Mouse (Mus musculus): ENCODE measurements around the gene Slc38a10. TPM values are rescaled to one million over a fixed set of nuclear protein-coding genes. Genes with fewer than 3 reads are reported as not detected.

Slc38a10 gene
- polyA plus RNA-seq, 1 experiment from 2014 or later, result 57.5 TPM

- H3K27me3 ChIP-seq (ENCODE audit: control insufficient read depth, insufficient read depth, low read length), result no peaks in the 10 kb centered on the region
- no peaks in the 10 kb centered on the region for H3K36me3 ChIP-seq (ENCODE audit: control insufficient read depth, insufficient read depth, low read length)
- H3K4me1 ChIP-seq (ENCODE audit: control insufficient read depth, insufficient read depth, low read length), result peaks cover 50% of the 10 kb centered on the region
- H3K9ac ChIP-seq (ENCODE audit: low read depth, low read length), result peak overlapping the region; percentile 88
- no peaks in the 10 kb centered on the region for H3K9me3 ChIP-seq (replicated peaks; ENCODE audit: control insufficient read depth, low read length)
- under 1% methylated on average over 42 of the region's 43 CpGs for WGBS (ENCODE audit: insufficient replicate concordance)
- no peak for ATAC-seq (replicated peaks; ENCODE audit: insufficient number of reproducible peaks, low FRiP score, low TSS enrichment)
- H3K4me2 ChIP-seq, result peak overlapping the region; percentile 96
- peak overlapping the region; percentile 85 for H3K4me3 ChIP-seq (ENCODE audit: low read depth, low read length)
- H3K27ac ChIP-seq (ENCODE audit: low read depth, low read length), result peak overlapping the region; percentile 98
These were observed 36.3 kb upstream of the Slc38a10 start for GRCm38 (mm10) chr11:120187236-120188101.

- Histone ChIP-seq H3K9ac (ENCODE audit: low read depth, low read length) (peak overlapping the region; percentile 88), H3K36me3 (ENCODE audit: control insufficient read depth, insufficient read depth, low read length) (no peaks in the 10 kb centered on the region), H3K4me2 (peak overlapping the region; percentile 96), H3K9me3 (replicated peaks; ENCODE audit: control insufficient read depth, low read length) (no peaks in the 10 kb centered on the region), H3K4me3 (ENCODE audit: low read depth, low read length) (peak overlapping the region; percentile 85), H3K27ac (ENCODE audit: low read depth, low read length) (peak overlapping the region; percentile 98), H3K27me3 (ENCODE audit: control insufficient read depth, insufficient read depth, low read length) (no peaks in the 10 kb centered on the region), H3K4me1 (ENCODE audit: control insufficient read depth, insufficient read depth, low read length) (peaks cover 55% of the 10 kb centered on the region)
- no peak for ATAC-seq (replicated peaks; ENCODE audit: insufficient number of reproducible peaks, low FRiP score, low TSS enrichment)
- 5% methylated on average over 20 of the region's 20 CpGs for WGBS (ENCODE audit: insufficient replicate concordance)
These were observed 35.7 kb upstream of the Slc38a10 start for GRCm38 (mm10) chr11:120186821-120187235.

- 8% methylated on average over 18 of the region's 18 CpGs for WGBS (ENCODE audit: insufficient replicate concordance)
- Histone ChIP-seq H3K27ac (ENCODE audit: low read depth, low read length) (peak overlapping the region; percentile 98), H3K4me1 (ENCODE audit: control insufficient read depth, insufficient read depth, low read length) (peaks cover 49% of the 10 kb centered on the region), H3K4me3 (ENCODE audit: low read depth, low read length) (peak overlapping the region; percentile 85), H3K4me2 (peak overlapping the region; percentile 96), H3K9ac (ENCODE audit: low read depth, low read length) (peak overlapping the region; percentile 88), H3K27me3 (ENCODE audit: control insufficient read depth, insufficient read depth, low read length) (no peaks in the 10 kb centered on the region), H3K36me3 (ENCODE audit: control insufficient read depth, insufficient read depth, low read length) (no peaks in the 10 kb centered on the region), H3K9me3 (replicated peaks; ENCODE audit: control insufficient read depth, low read length) (no peaks in the 10 kb centered on the region)
- no peak for ATAC-seq (replicated peaks; ENCODE audit: insufficient number of reproducible peaks, low FRiP score, low TSS enrichment)
These were observed 35.1 kb upstream of the Slc38a10 start for GRCm38 (mm10) chr11:120186145-120186740.

GRCm38 (mm10) chr11:120185316-120186141, 34.4 kb upstream of the Slc38a10 start:
- H3K4me3 ChIP-seq (ENCODE audit: low read depth, low read length), result peak overlapping the region; percentile 85
- no peaks in the 10 kb centered on the region for H3K27me3 ChIP-seq (ENCODE audit: control insufficient read depth, insufficient read depth, low read length)
- H3K9me3 ChIP-seq (replicated peaks; ENCODE audit: control insufficient read depth, low read length), result no peaks in the 10 kb centered on the region
- WGBS (ENCODE audit: insufficient replicate concordance), result 2% methylated on average over 54 of the region's 54 CpGs
- H3K9ac ChIP-seq (ENCODE audit: low read depth, low read length), result peak overlapping the region; percentile 88
- no peak for ATAC-seq (replicated peaks; ENCODE audit: insufficient number of reproducible peaks, low FRiP score, low TSS enrichment)
- no peaks in the 10 kb centered on the region for H3K36me3 ChIP-seq (ENCODE audit: control insufficient read depth, insufficient read depth, low read length)
- H3K4me1 ChIP-seq (ENCODE audit: control insufficient read depth, insufficient read depth, low read length), result peaks cover 42% of the 10 kb centered on the region
- peak overlapping the region; percentile 98 for H3K27ac ChIP-seq (ENCODE audit: low read depth, low read length)
- H3K4me2 ChIP-seq, result peak overlapping the region; percentile 96

GRCm38 (mm10) chr11:120184371-120185315, 33.5 kb upstream of the Slc38a10 start:
- peak overlapping the region; percentile 88 for H3K9ac ChIP-seq (ENCODE audit: low read depth, low read length)
- no peaks in the 10 kb centered on the region for H3K36me3 ChIP-seq (ENCODE audit: control insufficient read depth, insufficient read depth, low read length)
- 3% methylated on average over 16 of the region's 16 CpGs for WGBS (ENCODE audit: insufficient replicate concordance)
- H3K27me3 ChIP-seq (ENCODE audit: control insufficient read depth, insufficient read depth, low read length), result no peaks in the 10 kb centered on the region
- peak overlapping the region; percentile 98 for H3K27ac ChIP-seq (ENCODE audit: low read depth, low read length)
- H3K9me3 ChIP-seq (replicated peaks; ENCODE audit: control insufficient read depth, low read length), result no peaks in the 10 kb centered on the region
- H3K4me1 ChIP-seq (ENCODE audit: control insufficient read depth, insufficient read depth, low read length), result peaks cover 39% of the 10 kb centered on the region
- peak overlapping the region; percentile 96 for H3K4me2 ChIP-seq
- ATAC-seq (replicated peaks; ENCODE audit: insufficient number of reproducible peaks, low FRiP score, low TSS enrichment), result peak; percentile 41; the same call in 1 of the 2 replicates
- H3K4me3 ChIP-seq (ENCODE audit: low read depth, low read length), result peak overlapping the region; percentile 85

- H3K27me3 ChIP-seq (ENCODE audit: control insufficient read depth, insufficient read depth, low read length), result no peaks in the 10 kb centered on the region
- no peaks in the 10 kb centered on the region for H3K9me3 ChIP-seq (replicated peaks; ENCODE audit: control insufficient read depth, low read length)
- no peak overlapping the region for H3K4me3 ChIP-seq (ENCODE audit: low read depth, low read length)
- ATAC-seq (replicated peaks; ENCODE audit: insufficient number of reproducible peaks, low FRiP score, low TSS enrichment), result no peak
- H3K36me3 ChIP-seq (ENCODE audit: control insufficient read depth, insufficient read depth, low read length), result no peaks in the 10 kb centered on the region
- H3K9ac ChIP-seq (ENCODE audit: low read depth, low read length), result no peak overlapping the region; the same call in 1 of the 2 replicates
- H3K4me2 ChIP-seq, result peak overlapping the region; percentile 96
- 31% methylated on average over 11 of the region's 11 CpGs for WGBS (ENCODE audit: insufficient replicate concordance)
- peak overlapping the region; percentile 98; the same call in 1 of the 2 replicates for H3K27ac ChIP-seq (ENCODE audit: low read depth, low read length)
- H3K4me1 ChIP-seq (ENCODE audit: control insufficient read depth, insufficient read depth, low read length), result peaks cover 39% of the 10 kb centered on the region
These were observed 32.6 kb upstream of the Slc38a10 start for GRCm38 (mm10) chr11:120183708-120184107.

GRCm38 (mm10) chr11:120183180-120183579, 32.0 kb upstream of the Slc38a10 start:
- H3K4me3 ChIP-seq (ENCODE audit: low read depth, low read length), result no peak overlapping the region
- ATAC-seq (replicated peaks; ENCODE audit: insufficient number of reproducible peaks, low FRiP score, low TSS enrichment), result no peak
- 0 out of 2 replicates have a peak overlapping the region, but pooled peaks have one; percentile 35 for H3K27ac ChIP-seq (ENCODE audit: low read depth, low read length)
- H3K9ac ChIP-seq (ENCODE audit: low read depth, low read length), result no peak overlapping the region
- H3K4me1 ChIP-seq (ENCODE audit: control insufficient read depth, insufficient read depth, low read length), result peaks cover 39% of the 10 kb centered on the region
- H3K36me3 ChIP-seq (ENCODE audit: control insufficient read depth, insufficient read depth, low read length), result no peaks in the 10 kb centered on the region
- 18% methylated on average over 1 of the region's 1 CpGs for WGBS (ENCODE audit: insufficient replicate concordance)
- no peaks in the 10 kb centered on the region for H3K27me3 ChIP-seq (ENCODE audit: control insufficient read depth, insufficient read depth, low read length)
- no peaks in the 10 kb centered on the region for H3K9me3 ChIP-seq (replicated peaks; ENCODE audit: control insufficient read depth, low read length)
- H3K4me2 ChIP-seq, result peak overlapping the region; percentile 16; the same call in 1 of the 2 replicates

Data from heart, embryonic 11.5 days (tissue).